Mouse (Mus musculus) kidney, adult 2 months (tissue): ENCODE measurements at regions not wholly inside any gene's neighbourhood (a gene's known extent, or its start where the extent isn't known, plus 50 kb on each side); places are given as distances from the start of the nearest gene placed in this dataset.

ENCODE experiments used
- DNase-seq: peaks from one replicate; pipeline ENCODE4 v3.0.0; 2021
- H3K27ac ChIP-seq: fragments of 200-500 bp; 2 replicates; pipeline ENCODE4 v1.5.1; 2012; ENCODE audit warnings: low read depth, low read length, control low read depth, inconsistent platforms; ENCODE audit not compliant: insufficient read depth
- H3K27me3 ChIP-seq: fragments of 200-500 bp; replicated peaks from 2 replicates; pipeline ENCODE4 v1.6.1; 2012; ENCODE audit warnings: mild to moderate bottlenecking, moderate library complexity, low read length, inconsistent platforms; ENCODE audit not compliant: control insufficient read depth, insufficient read depth
- H3K36me3 ChIP-seq: fragments of 200-500 bp; 2 replicates; pipeline ENCODE4 v1.6.1; 2012; ENCODE audit warnings: mild to moderate bottlenecking, moderate library complexity, low read length, inconsistent platforms; ENCODE audit not compliant: control insufficient read depth, insufficient read depth
- H3K4me1 ChIP-seq: fragments of 200-500 bp; 2 replicates; pipeline ENCODE4 v1.6.1; 2011; ENCODE audit warnings: low read length; ENCODE audit not compliant: control insufficient read depth, insufficient read depth
- H3K4me3 ChIP-seq: fragments of 200-500 bp; 2 replicates; pipeline ENCODE4 v1.5.1; 2011; ENCODE audit warnings: mild to moderate bottlenecking, low read depth, low read length, control low read depth; ENCODE audit not compliant: insufficient read depth
- CTCF ChIP-seq: fragments of 200-500 bp; conservative IDR thresholded peaks from 2 replicates; pipeline ENCODE4 v1.5.1; 2011; ENCODE audit warnings: low read depth, mild to moderate bottlenecking, control low read depth, low read length, moderate library complexity, mixed read lengths; ENCODE audit not compliant: insufficient read depth, insufficient read length
- POLR2A ChIP-seq: fragments of 200-500 bp; IDR thresholded peaks from one replicate; pipeline ENCODE4 v1.6.1; 2011; ENCODE audit warnings: low read depth, low read length, control low read depth
- WGBS: fragments of 180-500 bp; shearing (Covaris S2); methylation state at CpG from one replicate; pipeline ENCODE4 v1.1.7; 2018; 5-methylcytosine and 5-hydroxymethylcytosine counted together

DNA sequence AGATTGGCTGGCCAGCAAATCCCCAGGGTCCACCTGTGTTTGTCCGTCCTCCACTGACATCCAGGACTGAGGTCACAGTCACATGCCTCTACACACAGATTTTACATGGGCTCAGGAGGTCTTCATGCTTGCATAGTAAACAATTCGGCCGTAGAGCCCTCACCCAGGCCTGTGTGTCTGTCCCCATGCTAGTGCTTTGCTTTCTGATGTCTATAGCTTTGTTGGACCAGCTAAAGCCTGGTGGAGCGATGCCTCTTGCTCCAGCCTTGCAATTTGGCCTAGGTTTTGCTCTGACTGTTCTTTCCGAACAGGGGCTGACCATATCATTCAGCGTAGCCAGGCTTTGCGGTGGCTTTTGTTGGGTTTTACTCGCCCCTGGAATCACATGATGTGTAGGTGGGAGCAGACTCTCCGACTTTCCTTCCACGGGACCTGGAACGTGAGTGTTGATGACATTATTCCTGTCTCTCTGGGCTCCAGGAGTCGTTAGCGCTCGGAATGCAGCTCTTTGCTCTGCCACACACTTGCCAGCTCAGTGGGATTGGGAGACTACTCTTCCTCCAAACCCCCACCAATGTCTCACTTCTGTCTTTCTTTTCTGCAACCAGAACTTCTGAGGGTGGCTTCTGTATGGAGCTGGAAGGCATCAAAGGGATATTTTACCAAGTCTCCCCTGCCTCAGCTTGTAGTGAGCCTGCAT lies 421.4 kb upstream of the Xylt1 start:
- Histone ChIP-seq H3K27ac (no peak overlapping the region), H3K36me3 (no peaks in the 10 kb centered on the region), H3K4me1 (no peaks in the 10 kb centered on the region), H3K27me3 (no peaks in the 10 kb centered on the region), H3K4me3 (no peak overlapping the region)
- 68% methylated on average over 14 of the region's 14 CpGs for WGBS
- TF ChIP-seq POLR2A (no peak), CTCF (no peak)
- DNase-seq, result no peak

DNA sequence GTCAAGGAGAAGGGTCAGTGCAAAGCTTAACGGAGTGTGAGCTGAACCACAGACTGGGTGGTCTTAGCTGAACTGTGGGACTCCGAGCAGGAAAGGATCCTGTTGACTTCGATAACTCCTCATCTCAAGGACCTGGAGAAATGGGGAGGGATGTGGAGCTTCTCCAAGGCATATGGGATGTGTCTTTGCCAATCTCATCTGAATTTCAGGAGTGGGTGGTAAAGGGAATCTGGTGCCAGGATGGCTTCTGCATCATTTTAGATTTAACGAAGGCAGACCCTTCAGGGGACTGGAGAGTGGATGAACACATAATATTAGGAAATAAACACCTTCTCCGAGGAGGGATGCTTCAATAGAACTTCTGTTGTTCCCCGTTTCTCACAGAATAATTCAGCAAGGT lies 416.9 kb upstream of the Xylt1 start:
- H3K36me3 ChIP-seq, result no peaks in the 10 kb centered on the region
- H3K27me3 ChIP-seq, result no peaks in the 10 kb centered on the region
- 50% methylated on average over 6 of the region's 6 CpGs for WGBS
- DNase-seq, result no peak
- no peak overlapping the region for H3K27ac ChIP-seq
- H3K4me1 ChIP-seq, result no peaks in the 10 kb centered on the region
- H3K4me3 ChIP-seq, result no peak overlapping the region
- TF ChIP-seq POLR2A, result no peak
- TF ChIP-seq CTCF, result no peak

DNA sequence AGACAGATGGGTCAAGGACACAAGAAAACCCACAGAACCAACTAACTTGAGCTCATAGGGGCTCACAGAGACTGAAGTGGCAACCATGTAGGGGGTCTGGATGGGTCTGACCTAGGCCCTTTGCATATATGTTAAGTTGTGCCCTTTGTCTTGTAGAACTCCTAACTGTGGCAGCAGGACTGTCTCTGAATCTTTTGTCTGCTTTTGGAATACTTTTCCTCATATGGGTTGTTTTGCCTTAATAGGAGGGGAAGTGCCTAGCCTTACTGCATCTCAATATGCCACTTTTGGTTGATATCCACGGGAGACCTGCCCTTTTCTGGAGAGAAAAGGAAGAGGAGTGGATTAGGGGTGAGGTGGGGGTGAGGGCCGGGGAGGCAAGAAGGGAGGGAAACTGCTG lies 389.4 kb upstream of the Xylt1 start:
- WGBS, result 59% methylated on average over 2 of the region's 2 CpGs
- Histone ChIP-seq H3K36me3 (no peaks in the 10 kb centered on the region), H3K4me3 (no peak overlapping the region), H3K27ac (no peak overlapping the region), H3K27me3 (no peaks in the 10 kb centered on the region), H3K4me1 (no peaks in the 10 kb centered on the region)
- DNase-seq, result no peak
- TF ChIP-seq POLR2A (no peak), CTCF (no peak)

DNA sequence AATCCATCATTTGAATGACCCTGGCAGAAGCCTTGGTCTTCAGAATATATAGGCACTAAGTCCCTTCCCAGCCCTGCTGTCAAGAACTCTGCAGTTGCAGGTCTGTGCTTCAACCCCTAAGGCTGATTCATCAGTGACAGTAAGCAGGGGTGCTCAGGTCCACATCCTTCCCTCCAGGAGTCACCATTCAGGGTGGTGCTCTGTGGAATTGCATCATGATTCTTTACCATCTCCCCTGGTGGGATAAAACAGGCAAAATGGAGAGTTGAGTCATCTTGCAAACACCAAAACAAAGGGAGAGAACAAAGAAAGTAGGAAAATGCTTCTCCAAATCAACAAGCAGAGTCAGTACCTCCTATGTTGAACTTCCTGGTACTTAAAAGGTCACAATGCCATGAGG lies 388.6 kb upstream of the Xylt1 start:
- Histone ChIP-seq H3K4me3 (no peak overlapping the region), H3K27ac (no peak overlapping the region), H3K27me3 (no peaks in the 10 kb centered on the region), H3K4me1 (no peaks in the 10 kb centered on the region), H3K36me3 (no peaks in the 10 kb centered on the region)
- DNase-seq, result no peak
- TF ChIP-seq CTCF (no peak), POLR2A (no peak)

DNA sequence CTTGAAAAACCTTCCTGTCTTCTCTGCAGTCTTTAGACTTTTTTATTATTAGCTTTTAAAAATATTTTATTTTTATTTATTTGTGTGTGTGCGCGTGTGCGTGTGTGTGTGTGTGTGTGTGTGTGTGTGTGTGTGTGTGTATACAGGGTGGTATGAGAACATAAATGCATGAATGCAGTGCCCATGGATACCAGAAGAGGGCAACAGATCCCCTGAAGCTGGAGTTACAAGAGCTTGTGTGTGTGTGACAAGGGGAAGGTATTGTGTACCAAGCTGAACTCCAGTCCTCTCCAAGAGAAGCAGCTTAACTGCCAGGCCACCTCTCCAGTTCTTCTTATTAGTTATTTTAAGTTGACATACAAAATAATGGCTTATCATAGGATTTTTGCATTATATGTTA lies 385.0 kb upstream of the Xylt1 start:
- H3K27ac ChIP-seq, result no peak overlapping the region
- no peak for DNase-seq

DNA sequence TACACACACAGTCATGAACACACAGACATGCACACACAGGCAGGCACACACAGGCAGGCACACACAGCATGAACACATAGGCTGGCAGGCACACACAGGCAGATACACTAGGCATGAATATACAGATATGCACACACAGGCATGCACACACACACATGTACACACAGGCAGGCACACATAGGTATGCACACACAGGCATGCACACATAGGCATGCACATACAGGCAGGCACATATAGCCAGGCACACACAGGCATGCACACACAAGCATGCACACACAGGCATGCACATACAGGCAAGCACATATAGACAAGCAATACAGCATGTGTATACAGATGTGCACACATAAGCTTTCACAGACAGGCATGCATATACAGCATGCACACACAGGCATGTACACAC lies 377.6 kb upstream of the Xylt1 start:
- Histone ChIP-seq H3K27ac (no peak overlapping the region), H3K27me3 (no peaks in the 10 kb centered on the region), H3K36me3 (no peaks in the 10 kb centered on the region), H3K4me3 (no peak overlapping the region), H3K4me1 (no peaks in the 10 kb centered on the region)
- no peak for TF ChIP-seq POLR2A
- no peak for TF ChIP-seq CTCF
- no peak for DNase-seq

More for the DNA sequence above, 385.0 kb upstream of the Xylt1 start:
- H3K36me3 ChIP-seq, result no peaks in the 10 kb centered on the region
- no peak; the same call in 1 of the 2 replicates for TF ChIP-seq CTCF
- no peak for TF ChIP-seq POLR2A
- no peaks in the 10 kb centered on the region for H3K4me1 ChIP-seq
- H3K27me3 ChIP-seq, result no peaks in the 10 kb centered on the region
- 91% methylated on average over 3 of the region's 3 CpGs for WGBS
- H3K4me3 ChIP-seq, result no peak overlapping the region

DNA sequence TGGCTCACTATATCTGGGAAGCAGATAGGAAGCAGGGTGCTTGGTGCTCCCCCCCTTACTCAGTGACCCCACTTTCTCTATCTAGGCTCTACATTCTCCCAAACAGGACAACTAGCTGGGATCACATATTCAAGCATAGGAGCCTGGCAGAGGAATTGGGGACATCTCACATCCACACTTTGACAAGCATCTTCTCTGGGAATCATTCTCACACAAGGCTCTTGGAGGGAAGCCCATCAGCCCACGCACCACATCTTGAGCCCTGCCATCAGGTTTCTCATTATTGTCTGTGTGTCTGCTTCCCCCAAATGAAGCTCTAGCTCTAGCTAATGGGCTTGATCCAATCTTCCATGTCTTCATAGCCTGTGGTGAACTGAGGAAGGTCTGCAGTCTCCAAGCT lies 362.4 kb upstream of the Xylt1 start:
- H3K27ac ChIP-seq, result no peak overlapping the region
- H3K4me1 ChIP-seq, result no peaks in the 10 kb centered on the region
- no peaks in the 10 kb centered on the region for H3K27me3 ChIP-seq
- no peak for TF ChIP-seq POLR2A
- no peak for TF ChIP-seq CTCF
- H3K36me3 ChIP-seq, result no peaks in the 10 kb centered on the region
- DNase-seq, result no peak
- WGBS, result 73% methylated on average over 1 of the region's 1 CpGs
- H3K4me3 ChIP-seq, result no peak overlapping the region
